Mouse (Mus musculus): ENCODE measurements around the gene Tmem88. TPM values are rescaled to one million over a fixed set of nuclear protein-coding genes. Genes with fewer than 3 reads are reported as not detected.
"Not testable (repeated sequence)": the region's sequence is repeated elsewhere in the genome, so short reads cannot be mapped to it uniquely, and the experiment has no call there.

Tmem88 gene
- polyA plus RNA-seq, 1 experiment from 2014 or later: 46.7 TPM

GRCm38 (mm10) chr11:69395634-69396373 is 2.2 kb downstream of the Tmem88 start:
- Histone ChIP-seq H3K4me2 (ENCODE audit: low read length) (peak overlapping the region; percentile 73), H3K9ac (ENCODE audit: low read length) (peak overlapping the region; percentile 83), H3K9me3 (ENCODE audit: control insufficient read depth, low read length) (no peaks in the 10 kb centered on the region), H3K27me3 (ENCODE audit: control insufficient read depth, insufficient read depth, low read length) (no peaks in the 10 kb centered on the region), H3K4me3 (ENCODE audit: control insufficient read depth in 1 of 2, insufficient read depth in 1 of 2, low read depth in 1 of 2, low read length in 2 of 2) (peak overlapping the region; percentile 59 to 83), H3K27ac (replicated peaks in 1 of 2; ENCODE audit: control insufficient read depth in 1 of 2, insufficient read depth in 1 of 2, low read depth in 2 of 2, low read length in 2 of 2) (peak overlapping the region; percentile 95 to 97), H3K4me1 (ENCODE audit: control insufficient read depth in 2 of 2, insufficient read depth in 2 of 2, low read length in 2 of 2) (peaks cover 17 to 21% of the 10 kb centered on the region in 2 experiments), H3K36me3 (ENCODE audit: control insufficient read depth, insufficient read depth, low read length) (peaks cover 18% of the 10 kb centered on the region)
- WGBS: under 1% methylated on average over 47 of the region's 48 CpGs
- peak; percentile 76 for ATAC-seq (ENCODE audit: insufficient number of reproducible peaks, insufficient read depth, low FRiP score, low read depth)

- ATAC-seq (ENCODE audit: insufficient number of reproducible peaks, insufficient read depth, low FRiP score, low read depth): peak; percentile 59
- H3K27me3 ChIP-seq (ENCODE audit: control insufficient read depth, insufficient read depth, low read length); H3K9me3 ChIP-seq (ENCODE audit: control insufficient read depth, low read length): not testable (repeated sequence)
- Histone ChIP-seq H3K27ac (replicated peaks in 1 of 2; ENCODE audit: control insufficient read depth in 1 of 2, insufficient read depth in 1 of 2, low read depth in 2 of 2, low read length in 2 of 2) (peak within 1 kb of the TSS; percentile 95 to 97), H3K4me2 (ENCODE audit: low read length) (peak within 1 kb of the TSS; percentile 83), H3K36me3 (ENCODE audit: control insufficient read depth, insufficient read depth, low read length) (peaks cover 12% of the 10 kb centered on the region), H3K4me3 (ENCODE audit: control insufficient read depth in 1 of 2, insufficient read depth in 1 of 2, low read depth in 1 of 2, low read length in 2 of 2) (peak within 1 kb of the TSS; percentile 59 to 83), H3K4me1 (ENCODE audit: control insufficient read depth in 2 of 2, insufficient read depth in 2 of 2, low read length in 2 of 2) (peaks cover 17 to 21% of the 10 kb centered on the region in 2 experiments), H3K9ac (ENCODE audit: low read length) (peak within 1 kb of the TSS; percentile 83)
- WGBS: under 1% methylated on average over 24 of the region's 24 CpGs
Measured at GRCm38 (mm10) chr11:69395235-69395633, 2.8 kb downstream of the Tmem88 start, which contains the start of the genes Naa38 and Cyb5d1. Gene Naa38 (plus strand): TSS chr11:69395487. Gene Cyb5d1 (minus strand): TSS chr11:69395631.

GRCm38 (mm10) chr11:69394591-69395167 is 3.4 kb downstream of the Tmem88 start:
- ATAC-seq (ENCODE audit: insufficient number of reproducible peaks, insufficient read depth, low FRiP score, low read depth); H3K27me3 ChIP-seq (ENCODE audit: control insufficient read depth, insufficient read depth, low read length); H3K36me3 ChIP-seq (ENCODE audit: control insufficient read depth, insufficient read depth, low read length); H3K9me3 ChIP-seq (ENCODE audit: control insufficient read depth, low read length): not testable (repeated sequence)
- WGBS: 3% methylated on average over 31 of the region's 31 CpGs
- peaks cover 14 to 21% of the 10 kb centered on the region in 2 experiments for H3K4me1 ChIP-seq (ENCODE audit: control insufficient read depth in 2 of 2, insufficient read depth in 2 of 2, low read length in 2 of 2)
- peak overlapping the region; percentile 83 for H3K9ac ChIP-seq (ENCODE audit: low read length)
- H3K4me2 ChIP-seq (ENCODE audit: low read length): peak overlapping the region; percentile 83
- peak overlapping the region; percentile 5 to 95; a peak in 3 of 4 replicates for H3K27ac ChIP-seq (replicated peaks in 1 of 2; ENCODE audit: control insufficient read depth in 1 of 2, insufficient read depth in 1 of 2, low read depth in 2 of 2, low read length in 2 of 2)
- peak overlapping the region; percentile 59 to 83 for H3K4me3 ChIP-seq (ENCODE audit: control insufficient read depth in 1 of 2, insufficient read depth in 1 of 2, low read depth in 1 of 2, low read length in 2 of 2)

GRCm38 (mm10) chr11:69390400-69391034 is 7.5 kb downstream of the Tmem88 start:
- peaks cover 0 to 4% of the 10 kb centered on the region in 2 experiments; a peak in 1 of 4 replicates for H3K4me1 ChIP-seq (ENCODE audit: control insufficient read depth in 2 of 2, insufficient read depth in 2 of 2, low read length in 2 of 2)
- H3K9ac ChIP-seq (ENCODE audit: low read length): no peak overlapping the region
- no peak overlapping the region for H3K4me3 ChIP-seq (ENCODE audit: control insufficient read depth in 1 of 2, insufficient read depth in 1 of 2, low read depth in 1 of 2, low read length in 2 of 2)
- peaks cover 4% of the 10 kb centered on the region; the same call in 1 of the 2 replicates for H3K36me3 ChIP-seq (ENCODE audit: control insufficient read depth, insufficient read depth, low read length)
- ATAC-seq (ENCODE audit: insufficient number of reproducible peaks, insufficient read depth, low FRiP score, low read depth): no peak
- no peak overlapping the region for H3K4me2 ChIP-seq (ENCODE audit: low read length)
- 47% methylated on average over 10 of the region's 10 CpGs for WGBS
- no peaks in the 10 kb centered on the region for H3K9me3 ChIP-seq (ENCODE audit: control insufficient read depth, low read length)
- H3K27me3 ChIP-seq (ENCODE audit: control insufficient read depth, insufficient read depth, low read length): no peaks in the 10 kb centered on the region
- no peak overlapping the region for H3K27ac ChIP-seq (replicated peaks in 1 of 2; ENCODE audit: control insufficient read depth in 1 of 2, insufficient read depth in 1 of 2, low read depth in 2 of 2, low read length in 2 of 2)

- H3K9me3 ChIP-seq (ENCODE audit: control insufficient read depth, low read length): no peaks in the 10 kb centered on the region
- ATAC-seq (ENCODE audit: insufficient number of reproducible peaks, insufficient read depth, low FRiP score, low read depth): no peak
- H3K4me2 ChIP-seq (ENCODE audit: low read length): no peak overlapping the region
- H3K9ac ChIP-seq (ENCODE audit: low read length): no peak overlapping the region
- H3K4me3 ChIP-seq (ENCODE audit: control insufficient read depth in 1 of 2, insufficient read depth in 1 of 2, low read depth in 1 of 2, low read length in 2 of 2): no peak overlapping the region
- peaks cover 4% of the 10 kb centered on the region; the same call in 1 of the 2 replicates for H3K36me3 ChIP-seq (ENCODE audit: control insufficient read depth, insufficient read depth, low read length)
- no peak overlapping the region for H3K27ac ChIP-seq (replicated peaks in 1 of 2; ENCODE audit: control insufficient read depth in 1 of 2, insufficient read depth in 1 of 2, low read depth in 2 of 2, low read length in 2 of 2)
- no peaks in the 10 kb centered on the region for H3K27me3 ChIP-seq (ENCODE audit: control insufficient read depth, insufficient read depth, low read length)
- 68% methylated on average over 14 of the region's 14 CpGs for WGBS
- H3K4me1 ChIP-seq (ENCODE audit: control insufficient read depth in 2 of 2, insufficient read depth in 2 of 2, low read length in 2 of 2): peaks cover 0 to 4% of the 10 kb centered on the region in 2 experiments; a peak in 1 of 4 replicates
Measured at GRCm38 (mm10) chr11:69389531-69390399, 8.3 kb downstream of the Tmem88 start.

GRCm38 (mm10) chr11:69388680-69389079 is 9.4 kb downstream of the Tmem88 start:
- ATAC-seq (ENCODE audit: insufficient number of reproducible peaks, insufficient read depth, low FRiP score, low read depth): no peak
- Histone ChIP-seq H3K4me3 (ENCODE audit: control insufficient read depth in 1 of 2, insufficient read depth in 1 of 2, low read depth in 1 of 2, low read length in 2 of 2) (no peak overlapping the region), H3K9me3 (ENCODE audit: control insufficient read depth, low read length) (no peaks in the 10 kb centered on the region), H3K36me3 (ENCODE audit: control insufficient read depth, insufficient read depth, low read length) (peaks cover 4% of the 10 kb centered on the region; the same call in 1 of the 2 replicates), H3K27me3 (ENCODE audit: control insufficient read depth, insufficient read depth, low read length) (no peaks in the 10 kb centered on the region), H3K4me1 (ENCODE audit: control insufficient read depth in 2 of 2, insufficient read depth in 2 of 2, low read length in 2 of 2) (no peaks in the 10 kb centered on the region; a peak in 1 of 4 replicates), H3K4me2 (ENCODE audit: low read length) (no peak overlapping the region), H3K27ac (replicated peaks in 1 of 2; ENCODE audit: control insufficient read depth in 1 of 2, insufficient read depth in 1 of 2, low read depth in 2 of 2, low read length in 2 of 2) (no peak overlapping the region), H3K9ac (ENCODE audit: low read length) (no peak overlapping the region)
- 95% methylated on average over 4 of the region's 4 CpGs for WGBS

- peaks cover 4 to 6% of the 10 kb centered on the region in 2 experiments; a peak in 2 of 4 replicates for H3K4me1 ChIP-seq (ENCODE audit: control insufficient read depth in 2 of 2, insufficient read depth in 2 of 2, low read length in 2 of 2)
- H3K27me3 ChIP-seq (ENCODE audit: control insufficient read depth, insufficient read depth, low read length): no peaks in the 10 kb centered on the region
- H3K4me2 ChIP-seq (ENCODE audit: low read length): no peak overlapping the region
- H3K36me3 ChIP-seq (ENCODE audit: control insufficient read depth, insufficient read depth, low read length): no peaks in the 10 kb centered on the region
- H3K4me3 ChIP-seq (ENCODE audit: control insufficient read depth in 1 of 2, insufficient read depth in 1 of 2, low read depth in 1 of 2, low read length in 2 of 2): no peak overlapping the region
- H3K9me3 ChIP-seq (ENCODE audit: control insufficient read depth, low read length): no peaks in the 10 kb centered on the region
- no peak overlapping the region for H3K27ac ChIP-seq (replicated peaks in 1 of 2; ENCODE audit: control insufficient read depth in 1 of 2, insufficient read depth in 1 of 2, low read depth in 2 of 2, low read length in 2 of 2)
- no peak for ATAC-seq (ENCODE audit: insufficient number of reproducible peaks, insufficient read depth, low FRiP score, low read depth)
- 70% methylated on average over 7 of the region's 7 CpGs for WGBS
- H3K9ac ChIP-seq (ENCODE audit: low read length): no peak overlapping the region
Measured at GRCm38 (mm10) chr11:69386758-69387157, 11.3 kb downstream of the Tmem88 start.
